Mouse (Mus musculus): Measurements from ENCODE around the gene Taf5. TPM values are rescaled to one million over a fixed set of nuclear protein-coding genes. Genes with fewer than 3 reads are reported as not detected.

Taf5 gene
- total and polyA plus RNA-seq, 3 experiments: 1.5 to 2.9 (median 2.7) TPM

- peak within 1 kb of the TSS; percentile 70 for H3K27ac ChIP-seq
- WGBS: under 1% methylated on average over 75 of the region's 75 CpGs
Observed at GRCm38 (mm10) chr19:47050271-47051032, 17.1 kb upstream of the Taf5 start, which contains the start of gene Pcgf6. Gene Pcgf6 (minus strand): TSS chr19:47050906.

GRCm38 (mm10) chr19:47052927-47053326 is 14.6 kb upstream of the Taf5 start:
- 79% methylated on average over 4 of the region's 4 CpGs for WGBS
- no peak for DNase-seq
- no peak for TF ChIP-seq POLR2A (IDR thresholded peaks at IDR 0.05; ENCODE audit: insufficient read depth, low read depth, low read length)
- no peak for TF ChIP-seq CTCF (IDR thresholded peaks at IDR 0.05)
- no peak for TF ChIP-seq EP300 (IDR thresholded peaks at IDR 0.05; ENCODE audit: insufficient read depth, low read depth, low read length)

More at GRCm38 (mm10) chr19:47050271-47051032, 17.1 kb upstream of the Taf5 start, which contains the start of gene Pcgf6:
- intact Hi-C loops (cut with DNase I): no loop called here
- Histone ChIP-seq H3K36me3 (ENCODE audit: control insufficient read depth, insufficient read depth, low read length) (no peaks in the 10 kb centered on the region), H3K4me1 (ENCODE audit: control insufficient read depth, insufficient read depth, low read length) (peaks cover 4% of the 10 kb centered on the region; the same call in 1 of the 2 replicates), H3K79me2 (replicated peaks; ENCODE audit: control insufficient read depth, insufficient read depth, low read length) (no peaks in the 10 kb centered on the region), H3K9ac (ENCODE audit: low read depth, low read length) (peak within 1 kb of the TSS; percentile 91), H3K4me3 (peak within 1 kb of the TSS; percentile 67), H3K27me3 (ENCODE audit: control insufficient read depth, insufficient read depth, low read length) (no peaks in the 10 kb centered on the region)
- DNase-seq: peak; percentile 79 to 83
- TF ChIP-seq CTCF (IDR thresholded peaks at IDR 0.05) (no peak), POLR2A (IDR thresholded peaks at IDR 0.05; ENCODE audit: insufficient read depth, low read depth, low read length) (no peak), EP300 (IDR thresholded peaks at IDR 0.05; ENCODE audit: insufficient read depth, low read depth, low read length) (no peak)

GRCm38 (mm10) chr19:47053471-47053870 is 14.1 kb upstream of the Taf5 start:
- 82% methylated on average over 4 of the region's 4 CpGs for WGBS
- intact Hi-C loops (cut with DNase I): no loop called here
- no peak for DNase-seq
- Histone ChIP-seq H3K9ac (ENCODE audit: low read depth, low read length) (no peak overlapping the region), H3K36me3 (ENCODE audit: control insufficient read depth, insufficient read depth, low read length) (no peaks in the 10 kb centered on the region), H3K4me3 (no peak overlapping the region), H3K4me1 (ENCODE audit: control insufficient read depth, insufficient read depth, low read length) (peaks cover 4% of the 10 kb centered on the region; the same call in 1 of the 2 replicates), H3K27me3 (ENCODE audit: control insufficient read depth, insufficient read depth, low read length) (no peaks in the 10 kb centered on the region), H3K27ac (no peak overlapping the region), H3K79me2 (replicated peaks; ENCODE audit: control insufficient read depth, insufficient read depth, low read length) (no peaks in the 10 kb centered on the region)
- TF ChIP-seq POLR2A (IDR thresholded peaks at IDR 0.05; ENCODE audit: insufficient read depth, low read depth, low read length) (no peak), CTCF (IDR thresholded peaks at IDR 0.05) (no peak), EP300 (IDR thresholded peaks at IDR 0.05; ENCODE audit: insufficient read depth, low read depth, low read length) (no peak)

More at GRCm38 (mm10) chr19:47052927-47053326, 14.6 kb upstream of the Taf5 start:
- H3K4me3 ChIP-seq: no peak overlapping the region
- H3K79me2 ChIP-seq (replicated peaks; ENCODE audit: control insufficient read depth, insufficient read depth, low read length): no peaks in the 10 kb centered on the region
- no peaks in the 10 kb centered on the region for H3K27me3 ChIP-seq (ENCODE audit: control insufficient read depth, insufficient read depth, low read length)
- H3K9ac ChIP-seq (ENCODE audit: low read depth, low read length): no peak overlapping the region
- intact Hi-C loops (cut with DNase I): no loop called here
- no peak overlapping the region for H3K27ac ChIP-seq
- no peaks in the 10 kb centered on the region for H3K36me3 ChIP-seq (ENCODE audit: control insufficient read depth, insufficient read depth, low read length)
- H3K4me1 ChIP-seq (ENCODE audit: control insufficient read depth, insufficient read depth, low read length): peaks cover 4% of the 10 kb centered on the region; the same call in 1 of the 2 replicates

GRCm38 (mm10) chr19:47057684-47058083 is 9.9 kb upstream of the Taf5 start:
- intact Hi-C loops (cut with DNase I): no loop called here
- Histone ChIP-seq H3K36me3 (ENCODE audit: control insufficient read depth, insufficient read depth, low read length) (no peaks in the 10 kb centered on the region), H3K9ac (ENCODE audit: low read depth, low read length) (no peak overlapping the region), H3K4me1 (ENCODE audit: control insufficient read depth, insufficient read depth, low read length) (no peaks in the 10 kb centered on the region), H3K27me3 (ENCODE audit: control insufficient read depth, insufficient read depth, low read length) (no peaks in the 10 kb centered on the region), H3K4me3 (no peak overlapping the region), H3K27ac (no peak overlapping the region), H3K79me2 (replicated peaks; ENCODE audit: control insufficient read depth, insufficient read depth, low read length) (no peaks in the 10 kb centered on the region)
- TF ChIP-seq EP300 (IDR thresholded peaks at IDR 0.05; ENCODE audit: insufficient read depth, low read depth, low read length) (no peak), CTCF (IDR thresholded peaks at IDR 0.05) (no peak)
- DNase-seq: no peak
- 44% methylated on average over 1 of the region's 1 CpGs for WGBS

GRCm38 (mm10) chr19:47065860-47066259 is 1.7 kb upstream of the Taf5 start:
- Histone ChIP-seq H3K4me3 (no peak overlapping the region), H3K9ac (ENCODE audit: low read depth, low read length) (no peak overlapping the region), H3K36me3 (ENCODE audit: control insufficient read depth, insufficient read depth, low read length) (no peaks in the 10 kb centered on the region), H3K27me3 (ENCODE audit: control insufficient read depth, insufficient read depth, low read length) (no peaks in the 10 kb centered on the region), H3K27ac (no peak overlapping the region), H3K4me1 (ENCODE audit: control insufficient read depth, insufficient read depth, low read length) (0 out of 2 replicates have a peak, but pooled peaks cover 2% of the 10 kb centered on the region), H3K79me2 (replicated peaks; ENCODE audit: control insufficient read depth, insufficient read depth, low read length) (no peaks in the 10 kb centered on the region)
- no peak for DNase-seq
- intact Hi-C loops (cut with DNase I): no loop called here
- 90% methylated on average over 3 of the region's 3 CpGs for WGBS
- peak; percentile 26 for TF ChIP-seq CTCF (IDR thresholded peaks at IDR 0.05)
- TF ChIP-seq POLR2A (IDR thresholded peaks at IDR 0.05; ENCODE audit: insufficient read depth, low read depth, low read length): no peak
- no peak for TF ChIP-seq EP300 (IDR thresholded peaks at IDR 0.05; ENCODE audit: insufficient read depth, low read depth, low read length)
